Mouse (Mus musculus): ENCODE data around the gene Coasy. TPM values are rescaled to one million over a fixed set of nuclear protein-coding genes. Genes with fewer than 3 reads are reported as not detected.

The Coasy gene
- total RNA-seq, 1 experiment from 2014 or later = 97.6 TPM

DNA sequence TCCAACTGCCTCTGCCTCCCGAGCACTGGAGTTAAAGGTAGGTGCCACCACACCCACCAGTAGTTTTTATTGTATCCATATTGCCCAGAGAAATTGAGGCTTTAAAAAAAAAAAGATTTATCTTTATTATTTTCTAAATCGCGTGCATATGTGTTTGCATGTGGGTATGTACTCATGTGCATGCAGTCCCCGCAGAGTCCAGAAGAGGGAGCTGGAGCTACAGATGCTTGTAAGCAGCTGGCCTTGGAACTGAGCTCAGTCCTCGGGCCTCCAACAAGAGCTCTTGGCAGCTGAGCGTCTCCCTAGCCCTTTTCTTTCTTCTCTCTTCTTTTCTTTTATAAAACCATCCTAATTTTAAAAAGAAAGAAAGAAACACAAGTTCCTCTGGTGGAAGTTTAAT lies 49.3 kb downstream of the Coasy start:
- DNase-seq = peak; percentile 72

GRCm38 (mm10) chr11:101133037-101133436 lies 50.7 kb downstream of the Coasy start:
- peak; percentile 39 for DNase-seq

DNA sequence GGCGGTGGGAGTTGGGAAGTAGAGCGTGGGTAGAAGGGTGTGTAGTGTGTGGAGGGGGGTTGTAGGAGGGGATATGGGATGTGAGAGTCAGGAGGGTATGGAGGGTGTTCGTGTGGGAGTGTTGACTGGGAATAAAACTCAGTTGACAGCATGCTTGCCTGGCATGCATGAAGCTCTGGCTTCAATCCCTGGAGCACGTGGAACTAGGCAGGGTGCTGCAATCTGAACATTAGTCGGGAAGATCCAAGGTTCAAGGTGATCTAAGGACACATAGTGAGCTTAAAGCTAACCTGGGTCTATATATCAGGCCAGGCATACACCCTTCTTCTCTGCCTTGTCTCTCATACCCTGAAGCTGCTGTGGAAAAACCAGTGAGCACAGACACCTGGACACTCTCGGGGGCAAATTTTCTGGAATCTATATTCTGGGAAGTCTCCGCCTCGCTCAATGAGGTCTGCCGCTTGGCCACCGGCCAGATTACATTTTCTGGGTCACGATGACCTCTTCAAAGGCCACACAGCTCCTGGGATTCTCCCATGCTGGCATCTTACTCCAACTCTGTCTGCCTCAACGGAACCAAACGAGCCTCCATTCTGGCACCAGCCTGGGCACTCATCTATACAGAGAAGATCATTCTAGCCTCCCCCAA lies 52.0 kb downstream of the Coasy start:
- peak; percentile 74 for DNase-seq

Other genes with a start within 250 kb of the Coasy start
- gene Stat5b, start 231.8 kb upstream of the Coasy start, total RNA-seq (2021) = 72.8 and 74.6 TPM in 2 replicates
- gene Stat5a, start 223.2 kb upstream of the Coasy start, total RNA-seq (2021) = 37.8 and 44.2 TPM in 2 replicates
- gene Stat3, start 143.0 kb upstream of the Coasy start, total RNA-seq (2021) = 75.1 and 82.4 TPM in 2 replicates
- 290 and 306 TPM in 2 replicates for gene Cavin1, start 111.7 kb upstream of the Coasy start, total RNA-seq (2021)
- gene Atp6v0a1, start 73.1 kb upstream of the Coasy start, total RNA-seq (2021) = 91.3 and 111 TPM in 2 replicates
- gene Naglu, start 12.6 kb upstream of the Coasy start, total RNA-seq (2021) = 29.6 and 30.8 TPM in 2 replicates
- gene Hsd17b1, start 4.2 kb upstream of the Coasy start, total RNA-seq (2021) = 0.85 and 1.2 TPM in 2 replicates
- gene Mlx, start 4.7 kb downstream of the Coasy start, total RNA-seq (2021) = 39.8 and 45.9 TPM in 2 replicates
- gene Psmc3ip, start 12.9 kb downstream of the Coasy start, total RNA-seq (2021) = 6.6 and 8.8 TPM in 2 replicates
- 53.7 and 56.0 TPM in 2 replicates for gene Retreg3, start 37.3 kb downstream of the Coasy start, total RNA-seq (2021)
- gene Tubg1, start 37.4 kb downstream of the Coasy start, total RNA-seq (2021) = 45.9 and 48.6 TPM in 2 replicates
- gene Tubg2, start 73.3 kb downstream of the Coasy start, total RNA-seq (2021) = 7.2 and 7.9 TPM in 2 replicates
- gene Cntnap1, start 88.0 kb downstream of the Coasy start, total RNA-seq (2021) = 10.9 and 13.5 TPM in 2 replicates
- gene Plekhh3, start 88.8 kb downstream of the Coasy start, total RNA-seq (2021) = 30.5 and 32.7 TPM in 2 replicates
- 1.4 and 1.5 TPM in 2 replicates for gene Ccr10, start 92.9 kb downstream of the Coasy start, total RNA-seq (2021)
- 28.8 and 37.7 TPM in 2 replicates for gene Ezh1, start 143.9 kb downstream of the Coasy start, total RNA-seq (2021)
- 107 and 145 TPM in 2 replicates for gene Ramp2, start 163.5 kb downstream of the Coasy start, total RNA-seq (2021)
- gene Vps25, start 171.1 kb downstream of the Coasy start, total RNA-seq (2021) = 116 and 120 TPM in 2 replicates
- gene Wnk4, start 178.0 kb downstream of the Coasy start, total RNA-seq (2021) = 3.4 and 3.6 TPM in 2 replicates
- 0.44 and 0.86 TPM in 2 replicates for gene Cntd1, start 196.4 kb downstream of the Coasy start, total RNA-seq (2021)
- 79.4 and 80.1 TPM in 2 replicates for gene Coa3, start 196.5 kb downstream of the Coasy start, total RNA-seq (2021)
- 135 and 147 TPM in 2 replicates for gene Becn1, start 219.7 kb downstream of the Coasy start, total RNA-seq (2021)
- 148 and 152 TPM in 2 replicates for gene Psme3, start 233.6 kb downstream of the Coasy start, total RNA-seq (2021)
- gene Aoc2, start 242.5 kb downstream of the Coasy start, total RNA-seq (2021) = 7.3 and 10.2 TPM in 2 replicates
- gene Aoc3, start 248.0 kb downstream of the Coasy start, total RNA-seq (2021) = 125 and 168 TPM in 2 replicates